Mouse (Mus musculus): Measurements from ENCODE around the gene Ccdc114. TPM values are rescaled to one million over a fixed set of nuclear protein-coding genes. Genes with fewer than 3 reads are reported as not detected.
A peak's percentile ranks its signal among the peaks of the same experiment; 100 is the strongest.

Gene Ccdc114
- polyA plus RNA-seq, 1 experiment from 2014 or later, result 8.9 TPM

GRCm38 (mm10) chr7:45916056-45917003 lies 7.5 kb upstream of the Ccdc114 start:
- no peaks in the 10 kb centered on the region for H3K9me3 ChIP-seq (ENCODE audit: low read length)
- peak overlapping the region; percentile 26 for H3K4me3 ChIP-seq (ENCODE audit: low read depth, low read length)
- WGBS, result 27% methylated on average over 26 of the region's 26 CpGs
- 0 out of 2 replicates have a peak overlapping the region, but pooled peaks have one; percentile 13 for H3K9ac ChIP-seq (replicated peaks; ENCODE audit: low read depth)
- DNase-seq (ENCODE audit: low spot score) (peak; percentile 96), ATAC-seq (peak; percentile 86)
- H3K36me3 ChIP-seq (ENCODE audit: insufficient read depth, low read length), result no peaks in the 10 kb centered on the region
- peak overlapping the region; percentile 50 for H3K4me2 ChIP-seq (replicated peaks; ENCODE audit: low read depth, low read length)
- TF ChIP-seq EP300 (IDR thresholded peaks at IDR 0.05) (no peak), CTCF (IDR thresholded peaks at IDR 0.05) (peak; percentile 37; the same call in 1 of the 2 replicates)
- no peaks in the 10 kb centered on the region for H3K27me3 ChIP-seq (replicated peaks; ENCODE audit: insufficient read depth, low read length)
- H3K4me1 ChIP-seq (ENCODE audit: insufficient read depth, low read depth, low read length), result peaks cover 19% of the 10 kb centered on the region
- H3K27ac ChIP-seq (ENCODE audit: low read length), result peak overlapping the region; percentile 70

GRCm38 (mm10) chr7:45917004-45917704 lies 6.7 kb upstream of the Ccdc114 start:
- Histone ChIP-seq H3K4me3 (ENCODE audit: low read depth, low read length) (peak overlapping the region; percentile 26; the same call in 1 of the 2 replicates), H3K27ac (ENCODE audit: low read length) (peak overlapping the region; percentile 70), H3K9me3 (ENCODE audit: low read length) (no peaks in the 10 kb centered on the region), H3K4me2 (replicated peaks; ENCODE audit: low read depth, low read length) (peak overlapping the region; percentile 50), H3K27me3 (replicated peaks; ENCODE audit: insufficient read depth, low read length) (no peaks in the 10 kb centered on the region), H3K36me3 (ENCODE audit: insufficient read depth, low read length) (no peaks in the 10 kb centered on the region), H3K9ac (replicated peaks; ENCODE audit: low read depth) (peak overlapping the region; percentile 13; the same call in 1 of the 2 replicates), H3K4me1 (ENCODE audit: insufficient read depth, low read depth, low read length) (peaks cover 24% of the 10 kb centered on the region)
- ATAC-seq, result 0 out of 2 replicates have a peak, but pooled peaks have one; percentile 7
- no peak for TF ChIP-seq CTCF (IDR thresholded peaks at IDR 0.05)
- TF ChIP-seq EP300 (IDR thresholded peaks at IDR 0.05), result no peak
- 13% methylated on average over 13 of the region's 13 CpGs for WGBS
- DNase-seq (ENCODE audit: low spot score), result peak; percentile 24

- Histone ChIP-seq H3K4me1 (ENCODE audit: insufficient read depth, low read depth, low read length) (peaks cover 28% of the 10 kb centered on the region), H3K9me3 (ENCODE audit: low read length) (no peaks in the 10 kb centered on the region), H3K4me3 (ENCODE audit: low read depth, low read length) (no peak overlapping the region), H3K27ac (ENCODE audit: low read length) (0 out of 2 replicates have a peak overlapping the region, but pooled peaks have one; percentile 70), H3K27me3 (replicated peaks; ENCODE audit: insufficient read depth, low read length) (no peaks in the 10 kb centered on the region), H3K36me3 (ENCODE audit: insufficient read depth, low read length) (no peaks in the 10 kb centered on the region), H3K4me2 (replicated peaks; ENCODE audit: low read depth, low read length) (no peak overlapping the region), H3K9ac (replicated peaks; ENCODE audit: low read depth) (no peak overlapping the region)
- DNase-seq (ENCODE audit: low spot score) (no peak), ATAC-seq (no peak)
- TF ChIP-seq EP300 (IDR thresholded peaks at IDR 0.05), result no peak
- no peak for TF ChIP-seq CTCF (IDR thresholded peaks at IDR 0.05)
- WGBS, result 86% methylated on average over 15 of the region's 15 CpGs
These were observed 5.9 kb upstream of the Ccdc114 start for GRCm38 (mm10) chr7:45917926-45918325.

GRCm38 (mm10) chr7:45919083-45919671 lies 4.7 kb upstream of the Ccdc114 start:
- ATAC-seq, result no peak
- Histone ChIP-seq H3K4me3 (ENCODE audit: low read depth, low read length) (no peak overlapping the region), H3K9ac (replicated peaks; ENCODE audit: low read depth) (no peak overlapping the region), H3K4me2 (replicated peaks; ENCODE audit: low read depth, low read length) (no peak overlapping the region), H3K27me3 (replicated peaks; ENCODE audit: insufficient read depth, low read length) (no peaks in the 10 kb centered on the region), H3K36me3 (ENCODE audit: insufficient read depth, low read length) (no peaks in the 10 kb centered on the region), H3K27ac (ENCODE audit: low read length) (no peak overlapping the region), H3K9me3 (ENCODE audit: low read length) (no peaks in the 10 kb centered on the region), H3K4me1 (ENCODE audit: insufficient read depth, low read depth, low read length) (peaks cover 28% of the 10 kb centered on the region)
- WGBS, result 77% methylated on average over 14 of the region's 14 CpGs
- TF ChIP-seq CTCF (IDR thresholded peaks at IDR 0.05) (peak; percentile 67), EP300 (IDR thresholded peaks at IDR 0.05) (no peak)
- peak; percentile 27 for DNase-seq (ENCODE audit: low spot score)

- Histone ChIP-seq H3K9ac (replicated peaks; ENCODE audit: low read depth) (no peak overlapping the region), H3K4me2 (replicated peaks; ENCODE audit: low read depth, low read length) (peak overlapping the region; percentile 63), H3K9me3 (ENCODE audit: low read length) (no peaks in the 10 kb centered on the region), H3K4me3 (ENCODE audit: low read depth, low read length) (0 out of 2 replicates have a peak overlapping the region, but pooled peaks have one; percentile 42), H3K27ac (ENCODE audit: low read length) (no peak overlapping the region), H3K27me3 (replicated peaks; ENCODE audit: insufficient read depth, low read length) (no peaks in the 10 kb centered on the region), H3K4me1 (ENCODE audit: insufficient read depth, low read depth, low read length) (peaks cover 28% of the 10 kb centered on the region), H3K36me3 (ENCODE audit: insufficient read depth, low read length) (no peaks in the 10 kb centered on the region)
- DNase-seq (ENCODE audit: low spot score) (no peak), ATAC-seq (no peak)
- WGBS, result 55% methylated on average over 4 of the region's 4 CpGs
- TF ChIP-seq EP300 (IDR thresholded peaks at IDR 0.05) (no peak), CTCF (IDR thresholded peaks at IDR 0.05) (no peak)
These were observed 4.1 kb upstream of the Ccdc114 start for GRCm38 (mm10) chr7:45919761-45920160.

Data from lung, postnatal 0 days (tissue).